8 mouse cellular contexts compared by ENCODE assay signal in genomic region chr2:76674725-76675427, GRCm38 (mm10). TPM values are rescaled to one million over a fixed set of nuclear protein-coding genes. Genes with fewer than 3 reads are reported as not detected.
DNase-seq lines count a peak whose midpoint lies in the region; ATAC-seq and TF ChIP-seq lines count a peak whose summit lies in the region.

Gene Plekha3 (plus strand): TSS chr2:76675281.

- no peaks in the 10 kb centered on the region for H3K27me3 ChIP-seq in heart, embryonic 10.5 days (ENCODE audit: insufficient read depth, poor library complexity, severe bottlenecking)
- H3K27me3 ChIP-seq in kidney, embryonic 15.5 days = no peaks in the 10 kb centered on the region
- H3K27me3 ChIP-seq in limb, embryonic 15.5 days = no peaks in the 10 kb centered on the region
- no peaks in the 10 kb centered on the region for H3K27me3 ChIP-seq in midbrain, postnatal 0 days (ENCODE audit: insufficient read depth, low read length)

- peak; percentile 87 for DNase-seq in A20 (ENCODE audit: low read depth, low spot score)
- peak; percentile 89 for DNase-seq in heart, embryonic 10.5 days (ENCODE audit: low spot score)
- DNase-seq in midbrain, postnatal 0 days (ENCODE audit: low spot score) = peak; percentile 87
- peak; percentile 61 to 78 for DNase-seq in spleen, postnatal 10 days (ENCODE audit: low spot score in 2 of 2)

- H3K27ac ChIP-seq in bone marrow, adult 2 months (ENCODE audit: control insufficient read depth, insufficient read depth, low read depth, low read length, poor library complexity) = peak within 1 kb of the TSS; percentile 36
- H3K27ac ChIP-seq in heart, embryonic 10.5 days = peak within 1 kb of the TSS; percentile 94
- peak within 1 kb of the TSS; percentile 92 for H3K27ac ChIP-seq in kidney, embryonic 15.5 days
- peak within 1 kb of the TSS; percentile 89 for H3K27ac ChIP-seq in limb, embryonic 15.5 days
- peak within 1 kb of the TSS; percentile 83 for H3K27ac ChIP-seq in midbrain, postnatal 0 days (ENCODE audit: low read depth, low read length)

- H3K36me3 ChIP-seq in heart, embryonic 10.5 days = peaks cover 7% of the 10 kb centered on the region; the same call in 1 of the 2 replicates
- peaks cover 7% of the 10 kb centered on the region for H3K36me3 ChIP-seq in kidney, embryonic 15.5 days
- H3K36me3 ChIP-seq in limb, embryonic 15.5 days = peaks cover 3% of the 10 kb centered on the region; the same call in 1 of the 2 replicates
- H3K36me3 ChIP-seq in midbrain, postnatal 0 days (ENCODE audit: insufficient read depth, low read length) = no peaks in the 10 kb centered on the region

- WGBS in bone marrow, adult 2 months = 3% methylated on average over 50 of the region's 52 CpGs
- 6% methylated on average over 47 of the region's 52 CpGs for WGBS in heart, embryonic 10.5 days
- 5% methylated on average over 45 of the region's 52 CpGs for WGBS in kidney, embryonic 15.5 days
- 5% methylated on average over 44 of the region's 52 CpGs for WGBS in limb, embryonic 15.5 days
- 4% methylated on average over 46 of the region's 52 CpGs for WGBS in midbrain, postnatal 0 days

- no peak for TF ChIP-seq CTCF in bone marrow, adult 2 months (IDR thresholded peaks at IDR 0.05; ENCODE audit: control insufficient read depth, insufficient read depth, low read length)
- TF ChIP-seq CTCF in midbrain, postnatal 0 days (IDR thresholded peaks at IDR 0.05) = no peak

- ATAC-seq in erythroblast, adult 5-6 weeks (replicated peaks; ENCODE audit: low FRiP score, poor library complexity, severe bottlenecking) = peak; percentile 39; the same call in 1 of the 2 replicates
- ATAC-seq in kidney, embryonic 15.5 days (replicated peaks; ENCODE audit: low FRiP score) = peak; percentile 80
- peak; percentile 73 for ATAC-seq in limb, embryonic 15.5 days (ENCODE audit: insufficient number of reproducible peaks, low FRiP score, low TSS enrichment, low read depth)
- peak; percentile 79 for ATAC-seq in midbrain, postnatal 0 days (ENCODE audit: low FRiP score)

- no peaks in the 10 kb centered on the region; the same call in 1 of the 2 replicates for H3K4me1 ChIP-seq in bone marrow, adult 2 months (ENCODE audit: control insufficient read depth, insufficient read depth, low read length)
- peaks cover 27% of the 10 kb centered on the region for H3K4me1 ChIP-seq in heart, embryonic 10.5 days
- peaks cover 32% of the 10 kb centered on the region for H3K4me1 ChIP-seq in kidney, embryonic 15.5 days
- peaks cover 22% of the 10 kb centered on the region for H3K4me1 ChIP-seq in limb, embryonic 15.5 days
- peaks cover 10% of the 10 kb centered on the region for H3K4me1 ChIP-seq in midbrain, postnatal 0 days (ENCODE audit: insufficient read depth, low read length)

- H3K4me2 ChIP-seq in kidney, embryonic 15.5 days = peak within 1 kb of the TSS; percentile 72
- peak within 1 kb of the TSS; percentile 49 for H3K4me2 ChIP-seq in limb, embryonic 15.5 days
- H3K4me2 ChIP-seq in midbrain, postnatal 0 days (ENCODE audit: low read depth, low read length, poor library complexity, severe bottlenecking) = peak within 1 kb of the TSS; percentile 71

- H3K9ac ChIP-seq in kidney, embryonic 15.5 days = peak within 1 kb of the TSS; percentile 92
- H3K9ac ChIP-seq in limb, embryonic 15.5 days = peak within 1 kb of the TSS; percentile 77
- peak within 1 kb of the TSS; percentile 85 for H3K9ac ChIP-seq in midbrain, postnatal 0 days (replicated peaks; ENCODE audit: low read length, poor library complexity, severe bottlenecking)

- no peaks in the 10 kb centered on the region for H3K9me3 ChIP-seq in heart, embryonic 10.5 days
- no peaks in the 10 kb centered on the region for H3K9me3 ChIP-seq in kidney, embryonic 15.5 days (replicated peaks)
- H3K9me3 ChIP-seq in limb, embryonic 15.5 days = no peaks in the 10 kb centered on the region
- H3K9me3 ChIP-seq in midbrain, postnatal 0 days (ENCODE audit: low read length) = no peaks in the 10 kb centered on the region

- TF ChIP-seq POLR2A in bone marrow, adult 2 months (IDR thresholded peaks at IDR 0.05; ENCODE audit: borderline replicate concordance, control insufficient read depth, low read depth, low read length) = peak; percentile 73; the same call in 1 of the 2 replicates

- H3K4me3 ChIP-seq in bone marrow, adult 2 months (replicated peaks; ENCODE audit: control insufficient read depth, low read depth, low read length) = peak within 1 kb of the TSS; percentile 81
- H3K4me3 ChIP-seq in heart, embryonic 10.5 days = peak within 1 kb of the TSS; percentile 93
- H3K4me3 ChIP-seq in kidney, embryonic 15.5 days (replicated peaks) = peak within 1 kb of the TSS; percentile 93
- peak within 1 kb of the TSS; percentile 77 for H3K4me3 ChIP-seq in limb, embryonic 15.5 days
- peak within 1 kb of the TSS; percentile 90 for H3K4me3 ChIP-seq in midbrain, postnatal 0 days (ENCODE audit: low read depth, low read length)

RNA-seq across cellular contexts. Expression of gene Plekha3, which starts in this region (rescaled TPM):
- polyA plus RNA-seq in bone marrow, adult 2 months (2011; ENCODE audit: insufficient read depth, insufficient read length, low replicate concordance, missing spikeins) = 6.1 and 8.5 TPM in 2 replicates
- total RNA-seq in erythroblast, adult 5-6 weeks (2015; ENCODE audit: low replicate concordance) = 2.5 and 8.2 TPM in 2 replicates
- total RNA-seq in erythroblast, adult 5-6 weeks (2017; ENCODE audit: low replicate concordance) = 2.9 and 7.2 TPM in 2 replicates
- 8.9 and 11.7 TPM in 2 replicates for polyA plus RNA-seq in heart, embryonic 10.5 days (2016; fragmentation: Nextera tagmentation; extraction: Ambion mirVana)
- polyA plus RNA-seq in kidney, embryonic 15.5 days (2015; fragmentation: Nextera tagmentation; extraction: Ambion mirVana) = 13.9 and 14.0 TPM in 2 replicates
- 7.5 and 9.1 TPM in 2 replicates for polyA plus RNA-seq in limb, embryonic 15.5 days (2015; fragmentation: Nextera tagmentation; extraction: Ambion mirVana)
- total RNA-seq in midbrain, postnatal 0 days (2014; rRNA removed) = 19.9 and 22.1 TPM in 2 replicates
- 6.9 and 8.7 TPM in 2 replicates for polyA plus RNA-seq in midbrain, postnatal 0 days (2015; fragmentation: Nextera tagmentation; extraction: Ambion mirVana)

Comparison
In these comparisons a context has a peak if more than half of its experiments do, and no peak if none do; other contexts are left out.
1. Peak in every context shown above with its lines: DNase-seq, ATAC-seq, H3K4me3 ChIP-seq and H3K27ac ChIP-seq.
2. H3K27ac ChIP-seq: peak in every context shown above with its lines; median percentile 94 in heart, embryonic 10.5 days; 92 in kidney, embryonic 15.5 days; 89 in limb, embryonic 15.5 days; 83 in midbrain, postnatal 0 days; 36 in bone marrow, adult 2 months.